In the genomic region with DNA sequence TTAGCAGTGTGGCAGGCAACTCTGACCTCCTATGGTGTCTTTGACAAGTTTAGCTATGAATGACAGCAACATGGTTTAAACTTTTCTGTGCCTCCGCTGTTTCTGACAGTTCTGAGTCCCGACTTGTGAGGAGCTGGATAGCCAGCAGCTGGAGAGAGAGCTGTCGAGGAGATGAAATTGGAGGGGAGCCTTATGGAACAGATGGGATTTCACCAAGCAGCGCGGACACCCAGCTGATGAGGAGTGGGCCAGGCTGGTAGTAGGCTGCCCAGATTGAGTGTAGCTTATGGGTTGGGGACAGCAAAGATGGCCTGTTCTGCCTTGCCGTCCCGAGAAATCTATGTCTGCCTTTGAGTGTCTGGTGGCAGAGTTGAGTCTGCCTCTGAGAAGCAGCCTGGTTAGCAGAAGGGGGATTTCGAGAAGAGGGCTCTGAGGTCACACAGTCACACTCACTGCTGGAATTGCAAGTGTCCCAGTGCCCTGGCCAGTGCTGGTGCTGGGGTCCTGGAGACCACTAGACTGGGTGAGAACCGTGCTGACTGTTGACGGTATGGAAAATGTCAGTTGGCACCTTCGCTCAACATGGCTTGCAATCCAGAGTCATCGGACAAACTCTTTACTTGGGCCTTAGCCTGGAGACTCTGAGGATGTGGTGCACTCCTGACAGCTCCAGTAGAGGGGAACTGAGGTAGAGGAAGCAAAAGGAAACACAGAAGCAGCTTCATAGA, we compare ENCODE assay signal across 13 mouse cellular contexts.
DNase-seq lines count a peak whose midpoint lies in the region; ATAC-seq lines count a peak whose summit lies in the region.
"Had no signal": no experiment of that assay in that cellular context is flagged by ENCODE, and none has a peak within 500 bp of the region (broad histone marks: within the 10 kb centered on the region; RNA-seq: fewer than 3 reads in every experiment).

No protein-coding gene starts in this region.

- 65% methylated on average over 12 of the region's 12 CpGs for WGBS in heart, embryonic 12.5 days
- 92% methylated on average over 12 of the region's 12 CpGs for WGBS in midbrain, embryonic 12.5 days
- 90% methylated on average over 12 of the region's 12 CpGs for WGBS in midbrain, embryonic 11.5 days
- 85% methylated on average over 12 of the region's 12 CpGs for WGBS in neural tube, embryonic 15.5 days

- peaks cover 16% of the 10 kb centered on the region for H3K36me3 ChIP-seq in heart, embryonic 12.5 days
- H3K36me3 ChIP-seq in midbrain, embryonic 12.5 days = peaks cover 28% of the 10 kb centered on the region
- peaks cover 3% of the 10 kb centered on the region; the same call in 1 of the 2 replicates for H3K36me3 ChIP-seq in midbrain, embryonic 11.5 days (ENCODE audit: control insufficient read depth, insufficient read depth, low read length)
- peaks cover 15% of the 10 kb centered on the region for H3K36me3 ChIP-seq in neural tube, embryonic 15.5 days

- no peak overlapping the region for H3K4me2 ChIP-seq in heart, embryonic 12.5 days
- no peak overlapping the region for H3K4me2 ChIP-seq in midbrain, embryonic 12.5 days (replicated peaks)
- H3K4me2 ChIP-seq in midbrain, embryonic 11.5 days = no peak overlapping the region
- H3K4me2 ChIP-seq in neural tube, embryonic 15.5 days = no peak overlapping the region

- no peaks in the 10 kb centered on the region for H3K9me3 ChIP-seq in heart, embryonic 12.5 days (replicated peaks)
- no peaks in the 10 kb centered on the region for H3K9me3 ChIP-seq in midbrain, embryonic 12.5 days
- H3K9me3 ChIP-seq in midbrain, embryonic 11.5 days (ENCODE audit: control insufficient read depth, low read length) = no peaks in the 10 kb centered on the region
- H3K9me3 ChIP-seq in neural tube, embryonic 15.5 days (replicated peaks) = no peaks in the 10 kb centered on the region
- H3K9me3 ChIP-seq: G1E had no signal

- H3K27me3 ChIP-seq in heart, embryonic 12.5 days (replicated peaks) = no peaks in the 10 kb centered on the region
- H3K27me3 ChIP-seq in midbrain, embryonic 12.5 days = no peaks in the 10 kb centered on the region
- H3K27me3 ChIP-seq in midbrain, embryonic 11.5 days (ENCODE audit: control insufficient read depth, insufficient read depth, low read length) = no peaks in the 10 kb centered on the region
- no peaks in the 10 kb centered on the region for H3K27me3 ChIP-seq in neural tube, embryonic 15.5 days (replicated peaks)

- 0 out of 2 replicates have a peak overlapping the region, but pooled peaks have one; percentile 37 for H3K9ac ChIP-seq in heart, embryonic 12.5 days
- no peak overlapping the region for H3K9ac ChIP-seq in midbrain, embryonic 12.5 days (replicated peaks)
- H3K9ac ChIP-seq in midbrain, embryonic 11.5 days (ENCODE audit: low read length) = no peak overlapping the region
- H3K9ac ChIP-seq in neural tube, embryonic 15.5 days (replicated peaks) = no peak overlapping the region

- H3K27ac ChIP-seq in heart, embryonic 12.5 days (ENCODE audit: poor library complexity, severe bottlenecking) = peak overlapping the region; percentile 61
- peak overlapping the region; percentile 20; the same call in 1 of the 2 replicates for H3K27ac ChIP-seq in midbrain, embryonic 12.5 days (replicated peaks)
- no peak overlapping the region for H3K27ac ChIP-seq in midbrain, embryonic 11.5 days (ENCODE audit: low read depth, low read length)
- H3K27ac ChIP-seq in neural tube, embryonic 15.5 days (replicated peaks) = 0 out of 2 replicates have a peak overlapping the region, but pooled peaks have one; percentile 6
- H3K27ac ChIP-seq: stomach, postnatal 0 days had no signal

- DNase-seq in heart, postnatal 4 days = no peak
- DNase-seq in layer of hippocampus, adult 9-11 months = peak; percentile 41
- no peak for DNase-seq in layer of hippocampus, adult 9-10 months (ENCODE audit: low spot score)
- DNase-seq in midbrain, embryonic 11.5 days (ENCODE audit: low spot score, missing footprints) = no peak
- DNase-seq: cerebellum, adult 11 months; heart, adult 11 months; right cerebral cortex, adult 18-20 months; thymus, postnatal 25 days had no signal

- no peak overlapping the region for H3K4me3 ChIP-seq in heart, embryonic 12.5 days
- H3K4me3 ChIP-seq in midbrain, embryonic 12.5 days = no peak overlapping the region
- no peak overlapping the region for H3K4me3 ChIP-seq in midbrain, embryonic 11.5 days (ENCODE audit: low read depth, low read length)
- no peak overlapping the region for H3K4me3 ChIP-seq in neural tube, embryonic 15.5 days (replicated peaks)

- H3K4me1 ChIP-seq in heart, embryonic 12.5 days (replicated peaks) = peaks cover 40% of the 10 kb centered on the region
- no peaks in the 10 kb centered on the region for H3K4me1 ChIP-seq in midbrain, embryonic 12.5 days
- H3K4me1 ChIP-seq in midbrain, embryonic 11.5 days (ENCODE audit: control insufficient read depth, insufficient read depth, low read length) = no peaks in the 10 kb centered on the region
- peaks cover 8% of the 10 kb centered on the region for H3K4me1 ChIP-seq in neural tube, embryonic 15.5 days

- ATAC-seq in heart, embryonic 12.5 days (ENCODE audit: insufficient number of reproducible peaks, low FRiP score) = no peak
- ATAC-seq in midbrain, embryonic 12.5 days (ENCODE audit: low FRiP score, low read depth) = no peak
- no peak for ATAC-seq in midbrain, embryonic 11.5 days (ENCODE audit: low FRiP score)
- no peak for ATAC-seq in neural tube, embryonic 15.5 days (ENCODE audit: low FRiP score)
